In the genomic region with DNA sequence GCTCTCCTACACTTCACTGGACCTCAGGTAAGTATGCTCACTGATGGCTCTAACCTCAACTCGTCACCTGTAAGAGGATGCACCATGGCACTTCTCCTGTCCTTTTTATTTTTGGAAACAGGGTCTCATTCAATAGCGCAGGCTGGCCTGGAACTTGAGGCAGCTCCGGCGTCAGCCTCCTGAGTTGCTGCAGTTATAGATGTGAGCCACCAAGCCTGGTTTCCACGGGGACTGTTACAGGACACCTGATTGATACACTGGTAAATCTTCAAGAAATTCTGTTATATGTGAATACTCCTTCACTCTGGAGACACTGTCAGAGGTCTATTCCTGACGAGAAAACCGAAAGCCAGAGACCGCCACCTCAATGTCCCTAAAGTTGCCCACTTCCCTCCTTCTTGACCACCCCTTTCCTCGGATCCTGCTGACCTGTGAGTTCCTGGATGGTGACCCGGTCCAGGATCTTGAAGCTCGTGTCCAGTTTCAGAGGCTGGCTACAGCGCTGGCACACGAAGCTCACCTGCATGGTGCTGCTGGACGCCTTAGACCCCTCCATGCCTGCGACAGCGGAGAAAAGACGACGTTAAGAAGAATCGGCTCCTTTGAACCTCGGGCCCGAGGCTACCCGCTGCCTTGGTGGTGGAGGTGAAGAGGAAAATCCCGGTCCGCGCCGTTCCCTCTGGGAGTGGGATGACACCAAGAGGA, we compare ENCODE assay signal across 8 mouse cellular contexts. TPM values are rescaled to one million over a fixed set of nuclear protein-coding genes. Genes with fewer than 3 reads are reported as not detected.
DNase-seq lines count a peak whose midpoint lies in the region; ATAC-seq and TF ChIP-seq lines count a peak whose summit lies in the region.

No protein-coding gene starts in this region.

- intact Hi-C loops in gastrocnemius, adult 2 months (cut with DNase I) = loop anchor here (1.0 to 5.0 kb wide), 2 partner anchors 49 to 90 kb away; a partner anchor contains a TSS
- intact Hi-C loops in gastrocnemius, postnatal 14 days (cut with DNase I; ENCODE audit: low total_unique reads) = loop anchor here (2.0 kb wide), 1 partner anchor 91 kb away; no protein-coding TSS in a partner anchor
- intact Hi-C loops in left cerebral cortex, postnatal 10 days (cut with DNase I) = loop anchor here (5.0 kb wide), 1 partner anchor 89 kb away; no protein-coding TSS in a partner anchor

- H3K4me2 ChIP-seq in forebrain, embryonic 15.5 days (replicated peaks) = peak overlapping the region; percentile 98

- peaks cover 20% of the 10 kb centered on the region for H3K4me1 ChIP-seq in forebrain, embryonic 15.5 days

- peaks cover 18% of the 10 kb centered on the region for H3K36me3 ChIP-seq in forebrain, embryonic 15.5 days
- H3K36me3 ChIP-seq in macrophage (ENCODE audit: inconsistent target) = peaks cover 36% of the 10 kb centered on the region

- H3K9me3 ChIP-seq in forebrain, embryonic 15.5 days = no peaks in the 10 kb centered on the region

- H3K27ac ChIP-seq in gastrocnemius, adult 2 months = peak overlapping the region; percentile 94
- peak overlapping the region; percentile 73 for H3K27ac ChIP-seq in forebrain, embryonic 15.5 days (replicated peaks)
- H3K27ac ChIP-seq in macrophage = peak overlapping the region; percentile 59

- peak overlapping the region; percentile 91 for H3K4me3 ChIP-seq in gastrocnemius, adult 2 months
- peak overlapping the region; percentile 96 for H3K4me3 ChIP-seq in forebrain, embryonic 15.5 days
- peak overlapping the region; percentile 100 for H3K4me3 ChIP-seq in macrophage (ENCODE audit: inconsistent target)

- ATAC-seq in CD4-positive, CD25-positive, alpha-beta regulatory T cell, adult 4 months = peak; percentile 34
- no peak; the same call in 1 of the 2 replicates for ATAC-seq in forebrain, embryonic 15.5 days (replicated peaks)

- 15% methylated on average over 26 of the region's 26 CpGs for WGBS in forebrain, embryonic 15.5 days
- WGBS in macrophage (ENCODE audit: missing documents) = 9% methylated on average over 23 of the region's 26 CpGs

- no peak for TF ChIP-seq CTCF in gastrocnemius, adult 2 months (IDR thresholded peaks at IDR 0.05)

- H3K9ac ChIP-seq in forebrain, embryonic 15.5 days (replicated peaks) = peak overlapping the region; percentile 87

- no peaks in the 10 kb centered on the region for H3K27me3 ChIP-seq in forebrain, embryonic 15.5 days

- peaks cover 56% of the 10 kb centered on the region for H3K79me2 ChIP-seq in macrophage (ENCODE audit: inconsistent target)

- DNase-seq in gastrocnemius, adult 2 months = no peak
- no peak for DNase-seq in gastrocnemius, postnatal 14 days
- no peak for DNase-seq in thymus, postnatal 14 days
- no peak for DNase-seq in layer of hippocampus, postnatal 25 days (ENCODE audit: extremely low spot score in 1 of 2, low spot score in 1 of 2)
- DNase-seq in left cerebral cortex, postnatal 10 days (ENCODE audit: extremely low spot score in 1 of 2, low spot score in 2 of 2) = no peak

RNA-seq across cellular contexts. Expression of a gene that starts 0.6 kb away (rescaled TPM):
- total RNA-seq in gastrocnemius, adult 2 months (2021) = 10 to 100 TPM; 79.6 to 85.8 TPM
- 10 to 100 TPM; 70.7 to 72.9 TPM for total RNA-seq in gastrocnemius, postnatal 14 days (2021)
- 10 to 100 TPM; 68.1 to 99.6 TPM for polyA plus RNA-seq in CD4-positive, CD25-positive, alpha-beta regulatory T cell, adult 4 months (2017; shearing (Covaris generic))
- polyA plus RNA-seq in forebrain, embryonic 15.5 days (2015; fragmentation: Nextera tagmentation; extraction: Ambion mirVana) = 186 and 200 TPM in 2 replicates
- 100 to 1,000 TPM; 148 to 234 (median 192) TPM for total RNA-seq in macrophage (2018; cell fraction: chromatin; rRNA removed)
- total RNA-seq in macrophage (2018; cell fraction: cytosol; rRNA removed) = 100 to 1,000 TPM; 109 to 186 (median 126) TPM
- 100 to 1,000 TPM; 123 to 187 (median 151) TPM for total RNA-seq in macrophage (2018; cell fraction: nucleus; rRNA removed)
- polyA plus RNA-seq in macrophage (2018) = 89.3 to 112 TPM (median 98.9 TPM) in 3 replicates
- total RNA-seq in layer of hippocampus, postnatal 25 days (2021) = 100 to 1,000 TPM; 204 to 230 TPM
- total RNA-seq in left cerebral cortex, postnatal 10 days (2021) = 100 to 1,000 TPM; 174 to 188 TPM

RNA-seq across cellular contexts. Expression of a gene that starts 14.6 kb away (rescaled TPM):
- total RNA-seq in gastrocnemius, adult 2 months (2021) = 10 to 100 TPM; 70.0 to 71.6 TPM
- 10 to 100 TPM; 60.9 to 61.2 TPM for total RNA-seq in gastrocnemius, postnatal 14 days (2021)
- 10 to 100 TPM; 29.8 to 30.0 TPM for polyA plus RNA-seq in CD4-positive, CD25-positive, alpha-beta regulatory T cell, adult 4 months (2017; shearing (Covaris generic))
- 129 and 140 TPM in 2 replicates for polyA plus RNA-seq in forebrain, embryonic 15.5 days (2015; fragmentation: Nextera tagmentation; extraction: Ambion mirVana)
- 100 to 1,000 TPM in 1 of 26 experiments, 10 to 100 TPM in 25; 20.7 to 101 (median 49.4) TPM for total RNA-seq in macrophage (2018; cell fraction: chromatin; rRNA removed)
- 10 to 100 TPM; 58.1 to 84.9 (median 69.8) TPM for total RNA-seq in macrophage (2018; cell fraction: cytosol; rRNA removed)
- 10 to 100 TPM; 34.0 to 85.5 (median 52.9) TPM for total RNA-seq in macrophage (2018; cell fraction: nucleus; rRNA removed)
- 53.0 to 111 TPM (median 98.6 TPM) in 3 replicates for polyA plus RNA-seq in macrophage (2018)
- total RNA-seq in layer of hippocampus, postnatal 25 days (2021) = 100 to 1,000 TPM; 119 to 126 TPM
- total RNA-seq in left cerebral cortex, postnatal 10 days (2021) = 100 to 1,000 TPM; 100 to 108 TPM

RNA-seq across cellular contexts. Expression of a gene that starts 22.5 kb away (rescaled TPM):
- total RNA-seq in gastrocnemius, adult 2 months (2021) = 10 to 100 TPM; 63.0 to 87.7 TPM
- 10 to 100 TPM; 70.0 to 73.4 TPM for total RNA-seq in gastrocnemius, postnatal 14 days (2021)
- polyA plus RNA-seq in CD4-positive, CD25-positive, alpha-beta regulatory T cell, adult 4 months (2017; shearing (Covaris generic)) = 100 to 1,000 TPM; 132 to 135 TPM
- polyA plus RNA-seq in forebrain, embryonic 15.5 days (2015; fragmentation: Nextera tagmentation; extraction: Ambion mirVana) = 208 and 211 TPM in 2 replicates
- 10 to 100 TPM in 8 of 26 experiments, 1 to 10 TPM in 18; 1.3 to 26.6 (median 7.3) TPM for total RNA-seq in macrophage (2018; cell fraction: chromatin; rRNA removed)
- 10 to 100 TPM; 54.4 to 93.5 (median 76.8) TPM for total RNA-seq in macrophage (2018; cell fraction: cytosol; rRNA removed)
- total RNA-seq in macrophage (2018; cell fraction: nucleus; rRNA removed) = 10 to 100 TPM in 22 of 26 experiments, 1 to 10 TPM in 4; 7.4 to 34.7 (median 16.9) TPM
- polyA plus RNA-seq in macrophage (2018) = 46.1 to 108 TPM (median 103 TPM) in 3 replicates
- total RNA-seq in layer of hippocampus, postnatal 25 days (2021) = 100 to 1,000 TPM in 1 of 2 experiments, 10 to 100 TPM in 1; 87.2 to 117 TPM
- 100 to 1,000 TPM in 1 of 2 experiments, 10 to 100 TPM in 1; 95.7 to 101 TPM for total RNA-seq in left cerebral cortex, postnatal 10 days (2021)

RNA-seq across cellular contexts. Expression of a gene that starts 22.6 kb away (rescaled TPM):
- total RNA-seq in gastrocnemius, adult 2 months (2021) = under 1 TPM; 0.20 to 0.36 TPM
- under 1 TPM; 0.13 to 0.21 TPM for total RNA-seq in gastrocnemius, postnatal 14 days (2021)
- polyA plus RNA-seq in CD4-positive, CD25-positive, alpha-beta regulatory T cell, adult 4 months (2017; shearing (Covaris generic)) = under 1 TPM in 1 of 2 experiments, not detected in 1; 0.97 TPM
- polyA plus RNA-seq in forebrain, embryonic 15.5 days (2015; fragmentation: Nextera tagmentation; extraction: Ambion mirVana) = 1.4 and 1.5 TPM in 2 replicates
- total RNA-seq in macrophage (2018; cell fraction: chromatin; rRNA removed) = under 1 TPM in 10 of 26 experiments, not detected in 16; 0.25 to 0.94 (median 0.46) TPM
- total RNA-seq in macrophage (2018; cell fraction: cytosol; rRNA removed) = under 1 TPM in 22 of 26 experiments, not detected in 4; 0.05 to 0.22 (median 0.11) TPM
- 1 to 10 TPM in 2 of 26 experiments, under 1 TPM in 7, not detected in 17; 0.24 to 1.7 (median 0.41) TPM for total RNA-seq in macrophage (2018; cell fraction: nucleus; rRNA removed)
- 0.17 to 0.29 TPM in 2 of 3 replicates, not detected in the other for polyA plus RNA-seq in macrophage (2018)
- total RNA-seq in layer of hippocampus, postnatal 25 days (2021) = under 1 TPM; 0.25 to 0.35 TPM
- total RNA-seq in left cerebral cortex, postnatal 10 days (2021) = under 1 TPM; 0.15 to 0.41 TPM

RNA-seq across cellular contexts. Expression of a gene that starts 23.4 kb away (rescaled TPM):
- 1 to 10 TPM in 1 of 2 experiments, under 1 TPM in 1; 0.64 to 1.4 TPM for total RNA-seq in gastrocnemius, adult 2 months (2021)
- 1 to 10 TPM; 1.2 to 1.3 TPM for total RNA-seq in gastrocnemius, postnatal 14 days (2021)
- polyA plus RNA-seq in CD4-positive, CD25-positive, alpha-beta regulatory T cell, adult 4 months (2017; shearing (Covaris generic)) = 1 to 10 TPM; 2.3 to 3.0 TPM
- polyA plus RNA-seq in forebrain, embryonic 15.5 days (2015; fragmentation: Nextera tagmentation; extraction: Ambion mirVana) = 2.1 and 2.2 TPM in 2 replicates
- total RNA-seq in macrophage (2018; cell fraction: chromatin; rRNA removed) = 10 to 100 TPM in 8 of 26 experiments, 1 to 10 TPM in 18; 2.8 to 12.9 (median 8.1) TPM
- 1 to 10 TPM in 1 of 26 experiments, under 1 TPM in 25; 0.23 to 1.2 (median 0.44) TPM for total RNA-seq in macrophage (2018; cell fraction: cytosol; rRNA removed)
- 10 to 100 TPM in 1 of 26 experiments, 1 to 10 TPM in 25; 2.0 to 12.2 (median 6.2) TPM for total RNA-seq in macrophage (2018; cell fraction: nucleus; rRNA removed)
- 0.43 to 1.0 TPM (median 0.67 TPM) in 3 replicates for polyA plus RNA-seq in macrophage (2018)
- 1 to 10 TPM; 5.8 to 8.0 TPM for total RNA-seq in layer of hippocampus, postnatal 25 days (2021)
- 1 to 10 TPM; 3.2 to 3.4 TPM for total RNA-seq in left cerebral cortex, postnatal 10 days (2021)
